Mouse (Mus musculus): ENCODE results near the gene Gtsf2. TPM values are rescaled to one million over a fixed set of nuclear protein-coding genes. Genes with fewer than 3 reads are reported as not detected.
"Not testable (repeated sequence)": the region's sequence is repeated elsewhere in the genome, so short reads cannot be mapped to it uniquely, and the experiment has no call there.

Gtsf2 gene
- polyA plus RNA-seq, 1 experiment from 2014 or later: 0.17 TPM

- no peak for TF ChIP-seq CTCF (IDR thresholded peaks at IDR 0.05)
- ChIA-PET POLR2A (no interaction called here), CTCF (interaction anchor here (1.2 kb wide), 1 partner anchor 57 kb away, joined by 4 read pairs; no protein-coding TSS in a partner anchor)
- no peak for DNase-seq (ENCODE audit: low read depth, low spot score)
- in situ Hi-C loops (cut with MboI; ENCODE audit: low pct_unique_long_range_greater_than_20kb): no loop called here
- no peak for ATAC-seq
- no peaks in the 10 kb centered on the region for H3K27me3 ChIP-seq
Measured at GRCm38 (mm10) chr15:103473182-103473581, 24.9 kb upstream of the Gtsf2 start.

- H3K27me3 ChIP-seq: no peaks in the 10 kb centered on the region
- no peak for TF ChIP-seq CTCF (IDR thresholded peaks at IDR 0.05)
- POLR2A ChIA-PET: no interaction called here
- in situ Hi-C loops (cut with MboI; ENCODE audit: low pct_unique_long_range_greater_than_20kb): no loop called here
- DNase-seq (ENCODE audit: low read depth, low spot score) (no peak), ATAC-seq (no peak)
- CTCF ChIA-PET: interaction anchor here (1.1 to 1.3 kb wide), 2 partner anchors 9 to 11 kb away, joined by 4 to 5 read pairs; no protein-coding TSS in a partner anchor
Measured at GRCm38 (mm10) chr15:103472265-103472664, 24.0 kb upstream of the Gtsf2 start.

GRCm38 (mm10) chr15:103471488-103472194 is 23.4 kb upstream of the Gtsf2 start:
- in situ Hi-C loops (cut with MboI; ENCODE audit: low pct_unique_long_range_greater_than_20kb): no loop called here
- no peak for TF ChIP-seq CTCF (IDR thresholded peaks at IDR 0.05)
- ChIA-PET POLR2A (no interaction called here), CTCF (interaction anchor here (1.1 to 1.3 kb wide), 2 partner anchors 10 to 11 kb away, joined by 4 to 5 read pairs; no protein-coding TSS in a partner anchor)
- DNase-seq (ENCODE audit: low read depth, low spot score): peak; percentile 68
- peak; percentile 96 for ATAC-seq
- no peaks in the 10 kb centered on the region for H3K27me3 ChIP-seq

- ATAC-seq (no peak), DNase-seq (ENCODE audit: low read depth, low spot score) (no peak)
- CTCF ChIA-PET: interaction anchor here (1.3 to 1.4 kb wide), 2 partner anchors 14 to 64 kb away, joined by 4 read pairs; no protein-coding TSS in a partner anchor
Measured at GRCm38 (mm10) chr15:103462539-103463261, 14.4 kb upstream of the Gtsf2 start.

GRCm38 (mm10) chr15:103454449-103454848 is 6.2 kb upstream of the Gtsf2 start:
- in situ Hi-C loops (cut with MboI; ENCODE audit: low pct_unique_long_range_greater_than_20kb): no loop called here
- POLR2A ChIA-PET: no interaction called here
- ATAC-seq: no peak
- peaks cover 24% of the 10 kb centered on the region for H3K27me3 ChIP-seq
- no peak for DNase-seq (ENCODE audit: low read depth, low spot score)
- CTCF ChIA-PET: no interaction called here
- TF ChIP-seq CTCF (IDR thresholded peaks at IDR 0.05): no peak

More at GRCm38 (mm10) chr15:103462539-103463261, 14.4 kb upstream of the Gtsf2 start:
- TF ChIP-seq CTCF (IDR thresholded peaks at IDR 0.05): no peak
- in situ Hi-C loops (cut with MboI; ENCODE audit: low pct_unique_long_range_greater_than_20kb): no loop called here
- POLR2A ChIA-PET: no interaction called here
- H3K27me3 ChIP-seq: peaks cover 26% of the 10 kb centered on the region

GRCm38 (mm10) chr15:103453551-103454218 is 5.4 kb upstream of the Gtsf2 start, which contains the start of gene Nckap1l:
TSS of gene Nckap1l (plus strand) at chr15:103453794.
- ChIA-PET CTCF (interaction anchor here (1.6 kb wide), 1 partner anchor 11 kb away, joined by 3 read pairs; no protein-coding TSS in a partner anchor), POLR2A (no interaction called here)
- ATAC-seq: no peak
- TF ChIP-seq CTCF (IDR thresholded peaks at IDR 0.05): no peak
- DNase-seq (ENCODE audit: low read depth, low spot score): no peak
- in situ Hi-C loops (cut with MboI; ENCODE audit: low pct_unique_long_range_greater_than_20kb): no loop called here
- H3K27me3 ChIP-seq: peaks cover 21% of the 10 kb centered on the region

GRCm38 (mm10) chr15:103445966-103446365 is 2.3 kb downstream of the Gtsf2 start:
- peaks cover 22% of the 10 kb centered on the region for H3K27me3 ChIP-seq
- ATAC-seq: peak; percentile 12
- in situ Hi-C loops (cut with MboI; ENCODE audit: low pct_unique_long_range_greater_than_20kb); POLR2A ChIA-PET; DNase-seq (ENCODE audit: low read depth, low spot score); CTCF ChIA-PET: not testable (repeated sequence)

- no peak for DNase-seq (ENCODE audit: low read depth, low spot score)
- ATAC-seq: no peak
- in situ Hi-C loops (cut with MboI; ENCODE audit: low pct_unique_long_range_greater_than_20kb): no loop called here
- no peak for TF ChIP-seq CTCF (IDR thresholded peaks at IDR 0.05)
- H3K27me3 ChIP-seq: peaks cover 3% of the 10 kb centered on the region
- CTCF ChIA-PET: no interaction called here
- POLR2A ChIA-PET: no interaction called here
Measured at GRCm38 (mm10) chr15:103430241-103430640, 18.0 kb downstream of the Gtsf2 start, which contains the start of gene Gtsf1. TSS of gene Gtsf1 (minus strand) at chr15:103430470.

GRCm38 (mm10) chr15:103427017-103427416 is 21.3 kb downstream of the Gtsf2 start:
- CTCF ChIA-PET: interaction anchor here (0.9 to 1.0 kb wide), 2 partner anchors 10 to 20 kb away, joined by 3 to 4 read pairs; no protein-coding TSS in a partner anchor
- H3K27me3 ChIP-seq: no peaks in the 10 kb centered on the region
- POLR2A ChIA-PET: no interaction called here
- TF ChIP-seq CTCF (IDR thresholded peaks at IDR 0.05): no peak
- DNase-seq (ENCODE audit: low read depth, low spot score): no peak
- no peak for ATAC-seq
- in situ Hi-C loops (cut with MboI; ENCODE audit: low pct_unique_long_range_greater_than_20kb): no loop called here

- CTCF ChIA-PET: interaction anchor here (1.1 kb wide), 1 partner anchor 18 kb away, joined by 3 read pairs; no protein-coding TSS in a partner anchor
- in situ Hi-C loops (cut with MboI; ENCODE audit: low pct_unique_long_range_greater_than_20kb); H3K27me3 ChIP-seq; DNase-seq (ENCODE audit: low read depth, low spot score); POLR2A ChIA-PET; ATAC-seq: not testable (repeated sequence)
Measured at GRCm38 (mm10) chr15:103405586-103405985, 42.7 kb downstream of the Gtsf2 start.

Measured in Patski (cell line).